Mouse (Mus musculus) A20 (cell line): ENCODE data around the gene Ubxn6.

Source experiments
- DNase-seq: peaks from one replicate; pipeline ENCODE4 v3.0.0-alpha.2; 2011; ENCODE audit warnings: low read depth, low spot score

The Ubxn6 gene

DNA sequence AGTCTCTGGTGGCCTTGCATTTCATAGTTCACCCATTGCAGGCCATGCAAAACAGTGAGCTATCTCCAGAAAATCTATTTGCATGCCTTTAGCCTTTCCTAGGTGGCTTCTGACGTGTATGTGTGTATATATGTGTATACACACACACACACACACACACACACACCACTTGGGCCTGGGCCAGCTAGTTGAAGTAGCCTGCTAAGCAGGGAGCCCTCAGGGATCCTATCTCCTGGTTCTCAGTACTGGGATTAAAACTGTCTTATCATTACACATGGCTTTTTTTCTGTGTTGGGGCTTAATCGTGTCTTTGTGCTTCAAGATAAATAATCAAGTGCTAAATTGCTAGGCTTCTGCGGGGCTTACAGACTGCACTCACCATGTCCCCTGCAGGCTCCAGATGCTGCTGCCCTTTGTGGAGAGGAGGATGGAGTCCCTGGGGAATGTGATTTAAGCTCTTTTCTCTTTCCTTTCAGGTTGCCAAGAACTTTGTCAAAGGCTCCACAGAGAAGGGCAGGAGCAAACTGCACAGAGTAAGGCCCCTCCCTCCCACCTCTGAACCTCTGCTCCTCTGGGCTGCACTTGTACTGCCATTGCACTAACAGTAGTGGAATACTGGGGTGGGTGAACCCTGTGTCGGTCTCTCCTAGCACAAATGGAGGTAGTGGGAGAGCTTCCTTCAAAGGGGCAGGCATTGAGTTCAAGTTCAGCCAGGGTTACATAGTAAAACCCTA lies 18.7 kb downstream of the Ubxn6 start:
- DNase-seq, result no peak

DNA sequence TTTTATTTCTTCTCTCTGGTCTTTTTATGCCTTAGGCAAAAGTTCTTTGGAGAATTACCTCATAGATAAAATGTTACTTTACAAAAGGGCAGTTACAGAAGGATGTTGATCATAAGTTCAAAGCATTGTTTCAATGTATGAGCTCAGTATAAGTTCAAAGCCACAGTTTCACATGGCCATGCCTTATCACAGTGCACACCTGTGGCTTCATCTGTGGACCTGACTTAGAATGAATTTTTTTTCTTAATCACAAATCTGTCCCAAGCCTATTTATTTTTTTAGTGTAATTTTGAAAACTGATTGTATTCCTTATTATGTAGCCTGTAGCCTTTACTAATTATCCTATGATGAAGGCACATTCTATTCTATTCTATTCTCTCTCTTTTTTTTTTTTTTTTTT lies 19.9 kb downstream of the Ubxn6 start:
- no peak for DNase-seq

DNA sequence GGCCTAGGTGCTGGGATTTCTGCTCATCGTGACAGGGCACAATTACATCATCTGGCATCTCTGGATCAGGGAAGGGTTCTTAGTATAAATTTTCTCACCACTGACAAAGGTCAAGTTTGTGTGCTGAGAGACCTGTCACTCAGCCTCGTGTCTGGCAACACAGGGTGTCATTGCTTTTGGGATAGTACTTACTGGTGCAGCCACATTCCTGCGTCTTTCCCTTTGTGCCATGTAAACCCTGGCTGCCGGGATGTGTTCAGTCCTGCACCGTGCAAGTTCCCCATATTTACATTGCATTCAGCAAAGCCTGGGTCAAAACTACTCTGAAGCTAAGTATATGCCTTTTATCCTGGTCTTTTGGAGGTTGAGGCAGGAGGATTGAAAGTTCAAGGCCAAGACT lies 23.5 kb downstream of the Ubxn6 start:
- DNase-seq, result no peak

DNA sequence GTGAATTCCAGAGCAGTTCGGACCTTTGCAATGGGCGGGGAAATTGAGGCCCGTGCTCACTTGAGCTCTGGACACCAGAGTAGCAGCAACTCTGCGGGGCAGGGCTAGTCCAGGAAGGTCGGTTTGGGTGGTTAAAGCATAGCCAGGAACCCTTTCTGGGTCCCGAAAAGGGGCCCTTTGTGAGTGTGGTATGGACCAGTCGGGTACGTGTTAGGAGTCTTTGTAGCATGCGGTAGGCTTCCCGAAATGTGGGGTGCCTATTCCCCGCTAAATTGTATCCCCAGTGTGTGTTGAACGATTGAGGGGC lies 34.0 kb downstream of the Ubxn6 start:
- DNase-seq, result peak; percentile 30

DNA sequence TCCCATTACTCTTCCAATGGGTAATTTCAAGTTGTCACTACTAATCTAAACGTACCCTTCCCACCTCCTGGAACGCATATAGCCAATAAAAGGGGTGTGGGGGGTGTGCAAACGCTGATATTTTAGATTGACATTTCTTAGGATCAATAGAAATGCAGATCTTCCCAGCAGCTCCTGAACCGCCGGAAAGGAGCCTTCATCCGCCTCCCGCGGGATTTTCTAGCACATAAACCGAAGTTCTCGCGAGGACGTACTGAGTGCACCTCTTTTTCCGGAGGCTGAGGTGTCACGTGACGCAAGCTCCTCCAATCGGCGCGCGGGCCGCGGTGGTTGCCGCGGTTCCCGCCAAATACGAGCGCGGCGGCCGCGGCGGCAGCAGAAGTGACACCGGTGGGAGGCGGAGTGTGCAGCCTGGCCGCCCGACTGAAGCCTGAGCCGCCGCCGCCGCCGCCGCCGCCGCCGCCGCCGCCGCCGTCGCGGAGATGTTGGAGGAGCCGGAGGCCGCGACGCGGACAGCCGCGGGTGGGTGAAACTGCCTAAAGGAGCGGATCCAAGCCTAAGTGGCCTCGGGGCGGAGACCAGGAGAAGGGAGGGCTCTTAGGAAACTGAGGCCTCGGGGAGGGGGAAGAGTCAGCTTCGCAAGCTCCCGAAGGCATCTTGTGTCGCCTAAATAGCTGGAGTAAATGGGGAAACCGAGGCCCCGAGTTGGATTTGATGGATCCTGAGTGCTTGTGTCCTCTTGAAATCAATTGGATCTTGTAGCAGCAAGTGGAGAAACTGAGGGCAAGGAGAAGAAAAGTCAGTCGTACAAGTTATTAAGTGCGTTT lies 34.6 kb downstream of the Ubxn6 start, which contains the start of gene Chaf1a:
TSS of gene Chaf1a (plus strand) at position 410 of the 827 bp plus-strand sequence.
- DNase-seq, result peak; percentile 98

DNA sequence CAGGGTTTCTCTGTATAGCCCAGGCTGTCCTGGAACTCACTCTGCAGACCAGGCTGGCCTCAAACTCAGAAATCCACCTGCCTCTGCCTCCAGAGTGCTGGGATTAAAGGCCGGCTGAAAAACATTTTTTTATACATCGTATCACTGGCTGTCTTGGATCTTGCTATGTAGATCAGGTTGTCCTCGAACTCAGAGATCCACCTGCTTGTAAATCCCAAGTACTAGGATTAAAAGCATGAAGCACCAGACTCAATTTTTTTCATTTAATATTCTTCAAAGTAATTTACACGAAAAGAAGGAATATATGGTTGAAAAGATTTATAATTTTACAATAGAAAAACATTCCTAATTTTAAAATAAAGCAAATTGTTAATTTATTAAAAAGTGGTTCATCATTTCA lies 35.5 kb downstream of the Ubxn6 start:
- DNase-seq, result no peak

DNA sequence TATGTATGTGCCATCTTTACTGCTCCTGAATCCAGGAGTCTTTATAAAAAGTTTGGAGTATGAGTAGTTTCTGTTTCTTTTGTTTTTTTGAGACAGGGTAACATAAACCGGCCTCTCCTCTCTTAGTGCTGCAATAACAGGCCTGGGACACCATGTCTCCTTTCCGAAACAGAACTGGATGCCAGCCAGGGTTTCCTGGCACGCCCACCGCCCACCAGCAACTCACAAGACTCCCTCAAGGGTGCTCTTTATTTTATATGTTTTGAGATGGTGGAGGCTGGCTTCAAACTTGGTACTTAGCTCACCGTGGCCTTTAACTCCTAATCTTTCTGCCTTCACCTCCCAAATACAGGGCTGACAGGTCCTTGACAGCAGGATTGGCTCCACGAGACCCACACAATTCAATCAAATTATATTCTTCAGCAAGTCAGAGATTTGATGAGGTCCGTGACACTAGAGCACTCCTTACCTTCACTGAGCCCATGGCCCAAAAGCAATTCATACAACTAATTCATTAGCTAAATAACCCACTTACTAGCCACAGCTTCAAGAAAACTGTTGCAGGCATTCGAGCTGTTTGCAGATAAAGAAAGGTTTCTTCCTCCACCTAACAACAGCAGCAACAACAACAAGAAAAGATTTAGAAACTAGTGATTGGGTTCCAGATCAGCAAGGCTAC lies 36.1 kb downstream of the Ubxn6 start:
- DNase-seq, result no peak

DNA sequence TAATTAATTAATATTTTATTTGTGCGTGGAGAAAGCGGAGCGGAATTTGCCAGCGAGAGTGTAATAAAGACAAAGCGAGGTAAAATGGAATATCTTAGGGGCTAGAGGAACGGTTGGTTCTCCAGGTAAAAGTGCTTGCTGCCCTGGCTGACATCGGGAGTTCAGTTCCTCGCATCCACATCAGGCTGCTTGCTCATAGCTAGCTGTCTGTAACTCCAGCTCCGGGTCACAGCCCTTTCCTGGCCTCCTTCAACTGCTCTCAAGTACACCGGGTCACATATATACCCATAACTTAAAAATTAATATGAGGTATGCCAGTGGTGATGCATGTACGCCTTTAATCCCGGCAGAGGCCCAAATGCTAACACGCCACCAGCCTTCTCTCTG lies 37.9 kb downstream of the Ubxn6 start:
- DNase-seq, result no peak

DNA sequence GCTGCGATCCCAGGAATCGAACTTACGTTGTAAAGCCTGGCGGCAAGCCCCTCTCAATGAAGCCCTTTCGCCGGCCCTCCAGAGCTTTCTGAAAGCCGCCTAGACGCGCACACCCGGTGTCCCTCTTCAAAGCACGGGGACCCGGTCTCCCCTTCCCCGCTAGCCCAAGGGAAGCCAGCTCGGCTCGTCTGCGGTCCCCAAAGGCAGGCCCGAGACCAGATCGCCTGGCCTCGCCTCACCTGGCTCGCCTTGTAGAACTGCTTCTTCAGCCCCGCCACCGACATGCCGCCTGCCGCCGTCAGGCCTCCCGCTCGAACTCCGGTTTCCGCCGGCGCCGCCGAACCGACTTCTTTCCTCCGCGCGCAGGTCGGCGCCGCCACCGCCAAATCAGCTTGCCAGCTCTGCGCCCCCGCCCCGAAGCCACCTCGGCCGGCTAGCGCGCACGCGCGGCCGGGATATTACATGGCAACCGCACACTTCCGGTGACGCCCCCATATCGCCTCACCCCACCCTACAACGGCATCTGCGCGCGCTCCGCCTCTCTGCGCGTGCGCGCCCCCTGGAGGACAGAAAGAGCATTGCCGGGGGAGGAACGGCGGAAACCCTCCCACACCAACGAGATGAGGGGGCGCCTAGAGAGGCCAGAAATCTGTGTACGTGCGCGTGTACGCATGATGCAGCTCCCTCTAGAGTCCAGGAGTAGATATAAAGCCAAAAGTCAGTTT lies 38.5 kb downstream of the Ubxn6 start, which contains the start of gene Sh3gl1:
TSS of gene Sh3gl1 (minus strand) at position 460 of the 725 bp plus-strand sequence.
- peak; percentile 100 for DNase-seq

DNA sequence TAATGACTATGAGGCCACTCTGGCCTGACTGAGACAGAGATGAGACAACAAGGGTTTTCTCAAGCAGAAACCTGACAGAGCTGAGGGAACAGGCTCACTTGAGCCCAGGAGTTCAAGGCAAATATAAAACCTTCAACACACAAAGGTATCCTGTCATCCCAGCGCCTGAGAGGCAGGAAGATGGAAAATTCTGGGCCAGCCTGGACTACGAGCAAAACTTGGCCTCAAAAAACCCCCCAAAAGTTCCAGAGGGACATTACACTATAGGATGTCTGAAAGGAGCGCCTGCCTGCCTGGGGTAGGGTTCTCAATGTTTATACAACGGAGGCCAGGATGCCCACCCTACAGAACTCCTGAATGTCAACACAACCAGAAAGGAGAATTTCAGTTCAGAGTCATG lies 39.6 kb downstream of the Ubxn6 start:
- DNase-seq, result no peak

DNA sequence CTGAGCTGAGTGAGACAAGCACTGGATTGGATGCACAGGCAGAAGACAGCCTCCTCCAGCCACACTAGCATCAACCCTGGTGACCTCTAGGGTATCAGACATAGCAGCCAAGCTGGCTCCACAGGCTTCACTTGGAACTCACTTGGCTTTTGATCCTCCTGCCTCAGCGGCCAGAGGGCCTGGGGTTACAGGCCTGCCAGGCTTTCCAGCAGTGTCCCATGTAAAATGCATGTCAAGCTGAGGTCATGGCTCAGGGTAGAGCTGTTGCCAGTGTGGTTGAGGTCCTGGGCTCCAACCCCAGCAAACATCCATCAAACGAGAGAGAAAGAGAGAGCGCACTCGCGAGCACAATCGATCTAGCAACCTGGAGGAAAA lies 40.1 kb downstream of the Ubxn6 start:
- DNase-seq, result no peak

DNA sequence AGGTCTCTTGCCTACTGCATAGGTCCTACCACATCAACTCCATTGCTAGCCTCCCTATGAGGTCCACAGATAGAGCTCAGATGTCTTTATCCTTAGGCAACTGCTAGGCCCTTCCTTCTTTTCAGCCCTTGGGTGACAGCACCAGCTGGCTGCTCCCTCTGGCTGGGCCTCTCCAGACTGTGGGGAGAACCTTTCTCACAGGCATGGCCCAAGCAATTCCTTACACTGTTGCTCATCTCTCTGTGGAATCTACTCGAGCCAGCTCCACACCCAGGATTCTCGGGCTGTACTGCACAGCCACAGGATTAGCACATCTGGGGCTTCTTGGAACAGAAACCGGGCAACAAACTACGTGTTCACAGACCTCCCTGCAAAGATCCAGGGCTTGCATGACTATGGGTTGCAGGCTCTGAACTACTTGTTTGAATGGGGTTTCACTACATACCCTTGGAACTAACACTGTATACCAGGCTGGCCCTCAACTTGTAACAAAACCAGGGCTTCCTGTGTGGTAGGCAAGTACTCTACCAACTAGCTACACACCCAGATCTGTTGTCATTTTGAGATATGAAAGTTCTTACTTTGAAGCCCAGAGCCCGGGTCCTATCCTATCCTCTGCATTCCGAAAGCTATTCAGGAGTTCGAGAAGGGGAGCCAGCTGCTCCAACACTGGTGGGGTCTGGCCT lies 40.6 kb downstream of the Ubxn6 start:
- no peak for DNase-seq

DNA sequence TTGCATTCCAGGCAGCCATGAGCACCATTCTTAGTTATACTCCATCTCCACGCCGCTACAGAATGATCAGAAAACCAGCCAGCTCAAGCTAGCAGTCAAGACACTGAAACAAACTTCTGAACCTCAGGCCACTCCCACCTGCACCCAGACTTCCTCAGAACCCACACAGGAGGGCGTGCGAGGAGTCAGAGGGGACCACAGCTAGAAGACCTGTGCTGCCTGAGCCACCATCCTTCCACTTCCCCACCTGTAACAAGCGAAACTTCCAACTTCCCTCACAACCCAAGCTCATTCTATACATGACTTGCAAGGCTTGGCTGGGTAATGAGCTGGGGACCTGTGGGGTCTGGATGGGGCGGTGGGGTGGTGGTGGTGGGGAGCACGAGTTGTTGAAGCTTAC lies 42.0 kb downstream of the Ubxn6 start:
- peak; percentile 88 for DNase-seq

DNA sequence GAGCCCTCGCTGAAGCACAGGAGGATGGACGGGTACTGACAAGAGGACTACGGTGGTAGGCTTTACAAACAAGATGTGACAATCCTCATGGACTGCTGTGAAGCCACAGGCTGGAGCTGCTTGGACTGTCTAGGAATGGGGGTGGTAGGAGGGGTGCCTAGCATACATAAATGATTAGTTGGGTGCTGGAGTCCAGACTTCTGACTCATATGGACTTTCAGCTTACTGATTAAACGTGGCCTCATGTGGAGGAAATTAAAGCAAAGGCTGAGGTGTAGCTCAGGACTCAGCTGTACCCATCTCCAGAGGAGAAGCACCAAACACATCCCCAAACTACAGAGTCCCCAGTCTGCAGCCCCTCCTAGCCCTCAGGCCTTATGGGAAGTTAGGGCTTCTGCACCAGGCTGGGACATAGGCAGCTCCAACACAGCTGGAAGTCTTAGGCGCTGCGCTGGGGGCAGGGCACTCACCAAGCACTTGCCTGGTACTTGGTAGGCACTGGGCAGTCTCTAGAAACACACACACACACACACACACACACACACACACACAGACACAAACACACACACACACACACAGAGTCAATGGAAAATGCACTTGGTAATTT lies 42.6 kb downstream of the Ubxn6 start:
- no peak for DNase-seq

DNA sequence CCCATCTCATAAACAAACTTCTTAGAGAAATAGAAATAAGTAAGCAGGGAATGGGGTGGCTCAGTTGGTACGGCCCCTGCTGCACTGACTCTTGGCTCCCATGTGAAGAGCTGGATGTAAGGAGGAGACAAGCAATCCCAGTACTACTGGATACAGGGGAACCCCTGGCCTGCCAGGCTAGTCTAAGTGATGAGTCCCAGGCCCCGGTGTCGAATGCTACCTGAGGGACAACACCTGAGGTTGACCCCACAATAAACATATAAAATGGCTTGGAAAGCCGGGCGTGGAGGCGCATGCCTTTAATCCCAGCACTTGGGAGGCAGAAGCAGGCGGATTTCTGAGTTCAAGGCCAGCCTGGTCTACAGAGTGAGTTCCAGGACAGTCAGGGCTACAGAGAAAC lies 43.4 kb downstream of the Ubxn6 start:
- no peak for DNase-seq

DNA sequence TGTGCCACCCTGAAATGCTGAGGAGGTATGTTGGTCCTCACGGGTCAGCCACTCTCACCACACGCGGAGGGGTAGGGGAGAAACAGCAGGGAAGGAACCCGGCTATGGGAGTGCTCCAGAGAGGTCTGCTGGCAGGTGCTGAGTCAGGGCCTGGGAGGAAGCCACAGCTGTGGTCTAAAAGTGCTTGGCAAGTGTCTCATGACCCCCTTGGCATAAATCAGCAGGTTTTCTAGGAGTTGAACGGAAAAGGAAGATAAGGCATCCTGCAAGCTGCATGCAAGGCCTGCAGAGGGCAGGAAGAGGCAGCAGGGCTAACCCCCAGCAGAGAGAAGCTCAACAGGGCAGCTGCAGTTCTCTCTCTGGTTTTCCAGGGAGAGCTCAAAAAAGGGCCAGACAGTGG lies 43.9 kb downstream of the Ubxn6 start:
- DNase-seq, result no peak

DNA sequence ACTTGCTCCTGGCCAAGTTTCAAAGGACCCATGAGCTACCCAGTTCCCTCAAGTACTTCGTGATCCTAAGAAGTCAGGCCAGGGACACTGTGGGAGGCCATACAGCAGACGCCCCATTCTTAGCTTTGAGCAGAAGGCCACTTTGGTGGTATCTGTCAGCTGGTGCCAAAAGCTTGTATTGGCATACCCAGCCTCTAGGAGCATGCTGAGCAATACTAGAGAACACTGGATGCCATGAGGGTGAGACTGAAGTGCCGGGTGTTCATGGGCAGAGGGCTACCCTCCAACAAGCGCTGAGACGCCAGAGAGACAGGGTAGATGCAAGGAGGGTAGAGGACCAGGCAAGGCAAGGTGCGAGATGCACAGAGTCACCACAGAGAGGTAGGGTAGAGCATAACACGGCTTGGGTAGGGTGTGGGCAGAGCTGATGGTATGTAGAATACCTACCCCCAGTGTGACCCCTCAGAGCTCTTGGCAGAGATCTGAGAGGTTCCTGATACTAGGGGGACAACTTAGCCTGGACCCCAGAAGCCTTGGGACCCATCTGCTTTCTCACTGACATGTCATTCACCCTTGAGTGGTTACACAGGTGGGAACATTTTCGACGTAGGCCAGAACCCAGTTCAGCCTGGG lies 44.5 kb downstream of the Ubxn6 start:
- DNase-seq, result no peak

DNA sequence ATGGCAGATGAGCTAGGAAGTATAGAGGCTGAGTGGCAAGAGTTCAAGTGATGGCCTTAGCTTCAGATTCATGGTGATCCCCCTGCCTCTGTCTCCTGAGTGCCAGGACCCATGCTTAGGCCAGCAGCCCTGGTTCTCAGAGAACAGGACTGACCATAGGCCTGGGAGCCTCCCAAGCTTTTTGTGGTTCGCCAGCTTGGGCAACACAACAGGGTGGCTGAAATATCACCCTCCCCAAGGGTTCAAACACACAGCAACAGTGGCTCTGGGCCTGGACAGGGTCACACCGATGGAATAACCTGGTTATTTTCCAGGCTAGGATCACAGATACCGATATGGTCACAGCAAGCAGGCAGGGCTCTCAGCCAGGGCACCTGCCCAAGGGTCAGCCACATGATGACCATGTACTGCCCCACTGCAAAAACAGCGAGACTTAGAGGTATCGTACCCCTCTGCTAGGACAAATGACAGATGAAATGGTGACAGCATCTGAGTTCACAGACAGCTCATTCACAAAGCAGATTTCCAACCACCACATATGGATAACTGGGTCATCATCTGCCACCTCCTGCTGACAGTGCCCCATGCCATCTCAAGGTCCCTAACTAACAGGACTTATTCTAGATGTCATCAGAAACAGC lies 46.9 kb downstream of the Ubxn6 start:
- DNase-seq, result no peak

DNA sequence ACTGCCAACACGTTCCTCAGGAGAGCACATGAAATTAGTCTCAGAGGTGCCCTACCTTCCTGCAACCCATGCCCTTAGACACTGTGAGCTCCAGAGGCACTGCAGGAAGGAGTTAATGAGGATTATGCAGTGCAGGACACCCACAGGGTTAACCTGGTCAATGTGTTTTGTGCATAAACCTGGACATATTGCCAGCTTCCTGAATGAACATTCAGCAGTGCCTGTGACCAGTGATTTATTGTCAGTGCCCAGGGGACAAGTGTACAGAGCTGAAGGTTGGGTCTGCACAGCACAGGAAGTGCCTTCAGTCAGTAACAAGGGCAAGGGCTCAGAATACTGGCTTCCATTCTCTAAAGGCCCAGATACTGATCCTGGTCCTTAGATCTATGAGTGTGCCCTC lies 47.9 kb downstream of the Ubxn6 start:
- DNase-seq, result no peak

DNA sequence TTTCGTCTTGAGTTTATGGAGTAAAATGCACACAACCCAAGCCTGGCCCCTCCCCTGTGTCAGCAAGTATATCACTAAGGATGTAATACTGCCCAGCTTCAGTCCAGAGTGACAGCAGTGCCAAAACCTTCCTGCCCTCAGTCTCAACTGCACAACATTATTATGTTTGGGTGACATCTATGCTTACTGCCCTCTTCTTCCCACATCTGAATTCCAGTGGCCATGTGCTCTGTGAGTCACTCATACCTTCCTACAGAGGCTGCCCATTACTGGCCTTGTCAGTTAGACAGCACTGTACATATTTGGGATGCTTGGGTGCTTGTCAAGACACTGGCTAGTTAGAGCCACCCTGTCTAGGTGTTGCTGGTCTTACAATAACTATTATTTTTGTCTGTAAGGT lies 48.5 kb downstream of the Ubxn6 start:
- DNase-seq, result no peak
